Mouse (Mus musculus): ENCODE results near the gene Bnc2.

GRCm38 (mm10) chr4:84433324-84433723, 241.8 kb downstream of the Bnc2 start:
- TF ChIP-seq CTCF (IDR thresholded peaks at IDR 0.05; ENCODE audit: borderline replicate concordance, extremely low read depth, insufficient read depth, insufficient read length) = no peak
- TF ChIP-seq POLR2A (IDR thresholded peaks at IDR 0.05; ENCODE audit: borderline replicate concordance, extremely low read depth, insufficient read depth, insufficient read length, poor library complexity, severe bottlenecking) = no peak

Data from brain, embryonic 14.5 days (tissue).